Mouse (Mus musculus) leukemia stem cell, adult 10-12 weeks (primary cell): ENCODE data around the gene Trim3. TPM values are rescaled to one million over a fixed set of nuclear protein-coding genes. Genes with fewer than 3 reads are reported as not detected.

ENCODE experiments used
- polyA plus RNA-seq: library from polyadenylated mRNA; stranded (reverse); fragments of >175 nt; gene quantifications from 2 replicates; pipeline ENCODE4 v1.2.3, GENCODE M21; 2012; ENCODE audit warnings: low replicate concordance

Gene Trim3
- polyA plus RNA-seq: 5.6 and 6.8 TPM in 2 replicates

GRCm38 (mm10) chr7:105633127-105633800, at the start of gene Trim3:
Gene Trim3, minus strand, starts transcription at chr7:105633571.

GRCm38 (mm10) chr7:105650639-105651435, 17.5 kb upstream of the Trim3 start, which contains the start of gene Dnhd1:
Gene Dnhd1, plus strand, starts transcription at chr7:105650827.

GRCm38 (mm10) chr7:105640233-105640893, 7.0 kb upstream of the Trim3 start, which contains the start of the genes Arfip2 and Gm45799:
Gene Arfip2, minus strand, starts transcription at chr7:105640416.
Gene Gm45799, plus strand, starts transcription at chr7:105640552.

GRCm38 (mm10) chr7:105639756-105640155, 6.4 kb upstream of the Trim3 start, which contains the start of gene Timm10b:
Gene Timm10b, plus strand, starts transcription at chr7:105640056.

GRCm38 (mm10) chr7:105581094-105581703, 52.2 kb downstream of the Trim3 start, which contains the start of gene Apbb1:
Gene Apbb1, minus strand, starts transcription at chr7:105581653.

Other genes starting within 250 kb of the Trim3 start
- gene Fam160a2, start 233.5 kb downstream of the Trim3 start, polyA plus RNA-seq: 65.0 and 67.0 TPM in 2 replicates
- not detected in 2 replicates for gene Cnga4, start 229.0 kb downstream of the Trim3 start, polyA plus RNA-seq
- gene Cckbr, start 207.8 kb downstream of the Trim3 start, polyA plus RNA-seq: 0.07 TPM in 1 of 2 replicates, not detected in the other
- gene Cavin3, start 151.3 kb downstream of the Trim3 start, polyA plus RNA-seq: 3.8 and 5.3 TPM in 2 replicates
- gene Smpd1, start 79.2 kb downstream of the Trim3 start, polyA plus RNA-seq: 18.1 and 38.9 TPM in 2 replicates
- 0.97 and 1.3 TPM in 2 replicates for gene Apbb1, start 51.9 kb downstream of the Trim3 start, polyA plus RNA-seq
- gene Hpx, start 33.4 kb downstream of the Trim3 start, polyA plus RNA-seq: not detected in 2 replicates
- 182 and 273 TPM in 2 replicates for gene Timm10b, start 6.5 kb upstream of the Trim3 start, polyA plus RNA-seq
- 56.0 and 57.5 TPM in 2 replicates for gene Arfip2, start 6.8 kb upstream of the Trim3 start, polyA plus RNA-seq
- 9.1 and 148 TPM in 2 replicates for gene Gm45799, start 7.0 kb upstream of the Trim3 start, polyA plus RNA-seq
- gene Dnhd1, start 17.3 kb upstream of the Trim3 start, polyA plus RNA-seq: 0.07 and 0.25 TPM in 2 replicates
- gene Ilk, start 103.0 kb upstream of the Trim3 start, polyA plus RNA-seq: 26.6 and 31.7 TPM in 2 replicates
- gene Rrp8, start 103.8 kb upstream of the Trim3 start, polyA plus RNA-seq: 29.3 and 52.2 TPM in 2 replicates
- gene Taf10, start 110.8 kb upstream of the Trim3 start, polyA plus RNA-seq: 229 and 336 TPM in 2 replicates
- gene Tpp1, start 118.7 kb upstream of the Trim3 start, polyA plus RNA-seq: 35.8 and 58.7 TPM in 2 replicates
- gene Dchs1, start 154.1 kb upstream of the Trim3 start, polyA plus RNA-seq: 0.41 and 1.3 TPM in 2 replicates
- gene Mrpl17, start 177.5 kb upstream of the Trim3 start, polyA plus RNA-seq: 68.8 and 108 TPM in 2 replicates